Mouse (Mus musculus): ENCODE measurements at regions not wholly inside any gene's neighbourhood (a gene's known extent, or its start where the extent isn't known, plus 50 kb on each side); places are given as distances from the start of the nearest gene placed in this dataset.

GRCm38 (mm10) chr8:128559004-128559662 lies 126.3 kb upstream of the Itgb1 start:
- no peak overlapping the region for H3K4me3 ChIP-seq (ENCODE audit: low read depth, low read length)
- H3K27me3 ChIP-seq (ENCODE audit: insufficient read depth, low read length), result no peaks in the 10 kb centered on the region
- H3K27ac ChIP-seq (ENCODE audit: low read depth, low read length), result no peak overlapping the region
- no peak overlapping the region for H3K4me2 ChIP-seq (ENCODE audit: low read depth, low read length, poor library complexity, severe bottlenecking)
- H3K9ac ChIP-seq (replicated peaks; ENCODE audit: low read length, poor library complexity, severe bottlenecking), result no peak overlapping the region
- 100% methylated on average over 1 of the region's 1 CpGs for WGBS
- H3K36me3 ChIP-seq (ENCODE audit: insufficient read depth, low read length), result no peaks in the 10 kb centered on the region
- no peak for TF ChIP-seq CTCF (IDR thresholded peaks at IDR 0.05)
- H3K4me1 ChIP-seq (ENCODE audit: insufficient read depth, low read length), result no peaks in the 10 kb centered on the region
- no peaks in the 10 kb centered on the region for H3K9me3 ChIP-seq (ENCODE audit: low read length)
- no peak for DNase-seq (ENCODE audit: low spot score)
- ATAC-seq (ENCODE audit: low FRiP score), result no peak

- H3K36me3 ChIP-seq (ENCODE audit: insufficient read depth, low read length), result no peaks in the 10 kb centered on the region
- WGBS, result 70% methylated on average over 2 of the region's 2 CpGs
Measured at GRCm38 (mm10) chr8:128560418-128560817, 125.0 kb upstream of the Itgb1 start.

GRCm38 (mm10) chr8:128561016-128561415 lies 124.4 kb upstream of the Itgb1 start:
- no peak for ATAC-seq (ENCODE audit: low FRiP score)
- Histone ChIP-seq H3K4me3 (ENCODE audit: low read depth, low read length) (no peak overlapping the region), H3K9me3 (ENCODE audit: low read length) (no peaks in the 10 kb centered on the region), H3K4me1 (ENCODE audit: insufficient read depth, low read length) (no peaks in the 10 kb centered on the region), H3K36me3 (ENCODE audit: insufficient read depth, low read length) (no peaks in the 10 kb centered on the region), H3K9ac (replicated peaks; ENCODE audit: low read length, poor library complexity, severe bottlenecking) (no peak overlapping the region), H3K27me3 (ENCODE audit: insufficient read depth, low read length) (no peaks in the 10 kb centered on the region), H3K4me2 (ENCODE audit: low read depth, low read length, poor library complexity, severe bottlenecking) (no peak overlapping the region), H3K27ac (ENCODE audit: low read depth, low read length) (no peak overlapping the region)
- TF ChIP-seq CTCF (IDR thresholded peaks at IDR 0.05), result no peak
- 84% methylated on average over 1 of the region's 1 CpGs for WGBS
- DNase-seq (ENCODE audit: low spot score), result no peak

More at GRCm38 (mm10) chr8:128560418-128560817, 125.0 kb upstream of the Itgb1 start:
- H3K9ac ChIP-seq (replicated peaks; ENCODE audit: low read length, poor library complexity, severe bottlenecking), result no peak overlapping the region
- H3K27me3 ChIP-seq (ENCODE audit: insufficient read depth, low read length), result no peaks in the 10 kb centered on the region
- no peak for ATAC-seq (ENCODE audit: low FRiP score)
- no peak overlapping the region for H3K4me2 ChIP-seq (ENCODE audit: low read depth, low read length, poor library complexity, severe bottlenecking)
- H3K4me3 ChIP-seq (ENCODE audit: low read depth, low read length), result no peak overlapping the region
- H3K9me3 ChIP-seq (ENCODE audit: low read length), result no peaks in the 10 kb centered on the region
- no peak for TF ChIP-seq CTCF (IDR thresholded peaks at IDR 0.05)
- no peak overlapping the region for H3K27ac ChIP-seq (ENCODE audit: low read depth, low read length)
- no peak for DNase-seq (ENCODE audit: low spot score)
- no peaks in the 10 kb centered on the region for H3K4me1 ChIP-seq (ENCODE audit: insufficient read depth, low read length)

- Histone ChIP-seq H3K4me2 (ENCODE audit: low read depth, low read length, poor library complexity, severe bottlenecking) (no peak overlapping the region), H3K27ac (ENCODE audit: low read depth, low read length) (no peak overlapping the region), H3K9me3 (ENCODE audit: low read length) (no peaks in the 10 kb centered on the region), H3K9ac (replicated peaks; ENCODE audit: low read length, poor library complexity, severe bottlenecking) (no peak overlapping the region), H3K27me3 (ENCODE audit: insufficient read depth, low read length) (no peaks in the 10 kb centered on the region), H3K4me3 (ENCODE audit: low read depth, low read length) (no peak overlapping the region), H3K36me3 (ENCODE audit: insufficient read depth, low read length) (no peaks in the 10 kb centered on the region), H3K4me1 (ENCODE audit: insufficient read depth, low read length) (no peaks in the 10 kb centered on the region)
- 53% methylated on average over 3 of the region's 3 CpGs for WGBS
- no peak for DNase-seq (ENCODE audit: low spot score)
- ATAC-seq (ENCODE audit: low FRiP score), result no peak
- TF ChIP-seq CTCF (IDR thresholded peaks at IDR 0.05), result no peak
Measured at GRCm38 (mm10) chr8:128562625-128563024, 122.8 kb upstream of the Itgb1 start.

- H3K4me1 ChIP-seq (ENCODE audit: insufficient read depth, low read length), result no peaks in the 10 kb centered on the region
- ATAC-seq (ENCODE audit: low FRiP score) (no peak), DNase-seq (ENCODE audit: low spot score) (no peak)
- H3K9me3 ChIP-seq (ENCODE audit: low read length), result no peaks in the 10 kb centered on the region
- no peak overlapping the region for H3K4me3 ChIP-seq (ENCODE audit: low read depth, low read length)
- no peak overlapping the region for H3K4me2 ChIP-seq (ENCODE audit: low read depth, low read length, poor library complexity, severe bottlenecking)
- H3K36me3 ChIP-seq (ENCODE audit: insufficient read depth, low read length), result no peaks in the 10 kb centered on the region
- 52% methylated on average over 3 of the region's 3 CpGs for WGBS
- no peak overlapping the region for H3K9ac ChIP-seq (replicated peaks; ENCODE audit: low read length, poor library complexity, severe bottlenecking)
- H3K27me3 ChIP-seq (ENCODE audit: insufficient read depth, low read length), result no peaks in the 10 kb centered on the region
- no peak for TF ChIP-seq CTCF (IDR thresholded peaks at IDR 0.05)
- no peak overlapping the region for H3K27ac ChIP-seq (ENCODE audit: low read depth, low read length)
Measured at GRCm38 (mm10) chr8:128563744-128564143, 121.7 kb upstream of the Itgb1 start.

- no peak overlapping the region for H3K4me2 ChIP-seq (ENCODE audit: low read depth, low read length, poor library complexity, severe bottlenecking)
- ATAC-seq (ENCODE audit: low FRiP score), result no peak
- no peaks in the 10 kb centered on the region for H3K27me3 ChIP-seq (ENCODE audit: insufficient read depth, low read length)
- DNase-seq (ENCODE audit: low spot score), result no peak
- no peaks in the 10 kb centered on the region for H3K4me1 ChIP-seq (ENCODE audit: insufficient read depth, low read length)
- no peak for TF ChIP-seq CTCF (IDR thresholded peaks at IDR 0.05)
- H3K27ac ChIP-seq (ENCODE audit: low read depth, low read length), result no peak overlapping the region
- no peak overlapping the region for H3K4me3 ChIP-seq (ENCODE audit: low read depth, low read length)
- no peak overlapping the region for H3K9ac ChIP-seq (replicated peaks; ENCODE audit: low read length, poor library complexity, severe bottlenecking)
- no peaks in the 10 kb centered on the region for H3K9me3 ChIP-seq (ENCODE audit: low read length)
- H3K36me3 ChIP-seq (ENCODE audit: insufficient read depth, low read length), result no peaks in the 10 kb centered on the region
Measured at GRCm38 (mm10) chr8:128572291-128572690, 113.2 kb upstream of the Itgb1 start.
